Mouse (Mus musculus): ENCODE results near the gene Kcnma1. TPM values are rescaled to one million over a fixed set of nuclear protein-coding genes. Genes with fewer than 3 reads are reported as not detected.

Kcnma1 gene
- 100 to 1,000 TPM; 183 to 192 TPM for total RNA-seq (2021)

- intact Hi-C loops (cut with DNase I): no loop called here
- DNase-seq (ENCODE audit: low spot score in 2 of 2): no peak
Measured at GRCm38 (mm10) chr14:24014391-24014790, at the start of gene Kcnma1. Gene Kcnma1, minus strand, starts transcription at chr14:24014491.

- intact Hi-C loops (cut with DNase I): loop anchor here (2.0 to 5.0 kb wide), 2 partner anchors 51 to 482 kb away; no protein-coding TSS in a partner anchor
- peak; percentile 52 to 66 for DNase-seq (ENCODE audit: low spot score in 2 of 2)
Measured at GRCm38 (mm10) chr14:24059747-24060146, 45.5 kb upstream of the Kcnma1 start.

- intact Hi-C loops (cut with DNase I): loop anchor here (2.0 kb wide), 1 partner anchor 50 kb away; no protein-coding TSS in a partner anchor
- DNase-seq (ENCODE audit: low spot score in 2 of 2): no peak
Measured at GRCm38 (mm10) chr14:24059287-24059686, 45.0 kb upstream of the Kcnma1 start.

- DNase-seq (ENCODE audit: low spot score in 2 of 2): no peak
- intact Hi-C loops (cut with DNase I): no loop called here
Measured at GRCm38 (mm10) chr14:24051821-24052220, 37.5 kb upstream of the Kcnma1 start.

- no peak for DNase-seq (ENCODE audit: low spot score in 2 of 2)
- intact Hi-C loops (cut with DNase I): no loop called here
Measured at GRCm38 (mm10) chr14:24036609-24037008, 22.3 kb upstream of the Kcnma1 start.

GRCm38 (mm10) chr14:24036208-24036535 lies 21.9 kb upstream of the Kcnma1 start:
- no peak for DNase-seq (ENCODE audit: low spot score in 2 of 2)
- intact Hi-C loops (cut with DNase I): no loop called here

GRCm38 (mm10) chr14:24035486-24036207 lies 21.4 kb upstream of the Kcnma1 start:
- intact Hi-C loops (cut with DNase I): no loop called here
- DNase-seq (ENCODE audit: low spot score in 2 of 2): no peak

- intact Hi-C loops (cut with DNase I): no loop called here
- DNase-seq (ENCODE audit: low spot score in 2 of 2): no peak
Measured at GRCm38 (mm10) chr14:24032876-24033389, 18.6 kb upstream of the Kcnma1 start.

GRCm38 (mm10) chr14:24032201-24032600 lies 17.9 kb upstream of the Kcnma1 start:
- intact Hi-C loops (cut with DNase I): no loop called here
- DNase-seq (ENCODE audit: low spot score in 2 of 2): peak in 1 of 2 experiments; percentile 54

GRCm38 (mm10) chr14:24020718-24021117 lies 6.4 kb upstream of the Kcnma1 start:
- intact Hi-C loops (cut with DNase I): no loop called here
- peak in 1 of 2 experiments; percentile 89 for DNase-seq (ENCODE audit: low spot score in 2 of 2)

GRCm38 (mm10) chr14:24009978-24010377 lies 4.3 kb downstream of the Kcnma1 start:
- intact Hi-C loops (cut with DNase I): loop anchor here (2.0 to 10.0 kb wide), 3 partner anchors 49 to 427 kb away; no protein-coding TSS in a partner anchor
- DNase-seq (ENCODE audit: low spot score in 2 of 2): no peak

- intact Hi-C loops (cut with DNase I): loop anchor here (2.0 to 10.0 kb wide), 3 partner anchors 51 to 425 kb away; no protein-coding TSS in a partner anchor
Measured at GRCm38 (mm10) chr14:24008252-24008651, 6.0 kb downstream of the Kcnma1 start.

GRCm38 (mm10) chr14:24006276-24006675 lies 8.0 kb downstream of the Kcnma1 start:
- intact Hi-C loops (cut with DNase I): loop anchor here (10.0 kb wide), 1 partner anchor 321 kb away; no protein-coding TSS in a partner anchor
- no peak for DNase-seq (ENCODE audit: low spot score in 2 of 2)

More at GRCm38 (mm10) chr14:24008252-24008651, 6.0 kb downstream of the Kcnma1 start:
- DNase-seq (ENCODE audit: low spot score in 2 of 2): peak; percentile 79 to 93

GRCm38 (mm10) chr14:24004471-24005271 lies 9.6 kb downstream of the Kcnma1 start:
- DNase-seq (ENCODE audit: low spot score in 2 of 2): peak; percentile 64 to 69
- intact Hi-C loops (cut with DNase I): loop anchor here (2.0 to 10.0 kb wide), 3 partner anchors 107 to 320 kb away; no protein-coding TSS in a partner anchor

GRCm38 (mm10) chr14:24003450-24004381 lies 10.6 kb downstream of the Kcnma1 start:
- DNase-seq (ENCODE audit: low spot score in 2 of 2): peak; percentile 74 to 75
- intact Hi-C loops (cut with DNase I): loop anchor here (2.0 to 10.0 kb wide), 3 partner anchors 106 to 319 kb away; no protein-coding TSS in a partner anchor

GRCm38 (mm10) chr14:24002647-24003046 lies 11.6 kb downstream of the Kcnma1 start:
- intact Hi-C loops (cut with DNase I): loop anchor here (5.0 to 10.0 kb wide), 2 partner anchors 105 to 318 kb away; no protein-coding TSS in a partner anchor
- peak; percentile 38 to 77 for DNase-seq (ENCODE audit: low spot score in 2 of 2)

GRCm38 (mm10) chr14:23997912-23998311 lies 16.4 kb downstream of the Kcnma1 start:
- no peak for DNase-seq (ENCODE audit: low spot score in 2 of 2)
- intact Hi-C loops (cut with DNase I): no loop called here

GRCm38 (mm10) chr14:23995831-23996230 lies 18.5 kb downstream of the Kcnma1 start:
- DNase-seq (ENCODE audit: low spot score in 2 of 2): no peak
- intact Hi-C loops (cut with DNase I): no loop called here

GRCm38 (mm10) chr14:23990871-23991270 lies 23.4 kb downstream of the Kcnma1 start:
- intact Hi-C loops (cut with DNase I): no loop called here
- DNase-seq (ENCODE audit: low spot score in 2 of 2): no peak

All from left cerebral cortex, postnatal 25 days (tissue).